Mouse (Mus musculus): ENCODE measurements around the gene Ankdd1b.

DNA sequence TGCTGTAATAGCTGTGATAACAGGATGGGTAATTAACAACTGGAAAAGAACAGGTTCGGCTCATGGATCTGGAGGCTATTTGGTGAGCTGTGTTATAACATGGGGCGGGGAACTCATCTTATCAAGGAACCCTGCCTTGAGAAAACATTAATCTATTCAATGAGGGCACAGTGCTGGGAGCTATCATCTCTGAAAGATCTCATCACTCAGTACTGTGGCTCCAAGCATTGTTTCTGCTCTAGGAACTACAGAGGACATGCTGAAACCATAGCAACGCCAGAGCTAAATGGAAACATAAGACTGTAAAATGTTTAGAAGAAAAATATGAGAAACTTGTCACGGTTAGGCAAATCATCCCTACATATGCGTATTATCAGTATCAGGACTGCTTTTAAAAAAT lies 13.0 kb downstream of the Ankdd1b start:
- TF ChIP-seq CTCF (IDR thresholded peaks at IDR 0.05; ENCODE audit: low read depth, low read length) = no peak
- TF ChIP-seq POLR2A (IDR thresholded peaks at IDR 0.05; ENCODE audit: extremely low read depth, insufficient read depth, low read length) = no peak
